Mouse (Mus musculus): Measurements from ENCODE around the gene Pecam1. TPM values are rescaled to one million over a fixed set of nuclear protein-coding genes. Genes with fewer than 3 reads are reported as not detected.

The Pecam1 gene
- polyA plus RNA-seq, 1 experiment from 2014 or later, result 25.5 TPM

DNA sequence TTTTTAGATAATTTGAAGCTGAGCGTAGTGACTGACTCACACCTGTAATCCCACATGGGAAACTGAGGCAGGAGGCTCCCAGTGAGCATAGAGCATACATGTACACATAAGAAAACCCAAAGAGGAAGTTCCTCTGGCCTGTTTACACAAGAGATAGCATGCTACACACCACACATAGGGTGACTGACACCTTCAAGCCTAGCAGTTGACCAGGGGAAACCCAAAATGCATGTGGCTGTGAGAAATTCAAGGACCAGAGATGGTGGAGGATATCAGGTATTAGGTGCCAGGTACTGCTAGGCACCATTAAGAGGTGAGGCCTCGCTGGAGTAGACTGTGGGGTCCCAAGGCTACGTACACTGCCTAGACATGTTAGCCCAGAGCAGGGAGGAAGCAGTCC is 47.8 kb downstream of the Pecam1 start:
- Histone ChIP-seq H3K27ac (no peak overlapping the region), H3K9ac (no peak overlapping the region), H3K4me1 (no peaks in the 10 kb centered on the region), H3K9me3 (no peaks in the 10 kb centered on the region), H3K4me2 (replicated peaks) (no peak overlapping the region), H3K36me3 (no peaks in the 10 kb centered on the region), H3K27me3 (replicated peaks) (no peaks in the 10 kb centered on the region), H3K4me3 (no peak overlapping the region)
- ATAC-seq (ENCODE audit: low FRiP score, low read depth), result no peak
- WGBS, result 90% methylated on average over 3 of the region's 3 CpGs

DNA sequence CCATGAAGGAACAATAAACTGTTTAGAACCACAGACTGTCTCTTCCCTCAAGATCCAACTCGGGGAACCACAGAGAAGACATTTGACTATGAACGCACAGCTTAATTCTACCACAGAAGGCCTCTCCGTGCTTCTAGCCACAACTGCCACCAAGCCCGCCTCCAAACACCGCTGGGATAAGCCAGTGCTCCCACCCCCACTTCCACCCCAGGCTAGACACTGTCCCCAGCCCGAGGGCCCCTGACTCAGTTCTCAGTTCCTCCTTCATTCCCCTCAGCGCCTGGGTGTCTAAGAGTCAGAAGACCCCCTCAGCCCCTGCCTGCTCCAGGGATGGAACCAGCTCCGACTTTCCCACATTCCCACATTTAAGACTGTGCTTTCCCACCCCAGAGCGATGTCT is 48.8 kb downstream of the Pecam1 start:
- H3K9me3 ChIP-seq, result no peaks in the 10 kb centered on the region
- no peak overlapping the region for H3K4me3 ChIP-seq
- H3K9ac ChIP-seq, result no peak overlapping the region
- no peak overlapping the region for H3K4me2 ChIP-seq (replicated peaks)
- WGBS, result 72% methylated on average over 9 of the region's 9 CpGs
- H3K4me1 ChIP-seq, result no peaks in the 10 kb centered on the region
- no peak for ATAC-seq (ENCODE audit: low FRiP score, low read depth)
- no peak overlapping the region for H3K27ac ChIP-seq
- no peaks in the 10 kb centered on the region for H3K36me3 ChIP-seq
- H3K27me3 ChIP-seq (replicated peaks), result no peaks in the 10 kb centered on the region

DNA sequence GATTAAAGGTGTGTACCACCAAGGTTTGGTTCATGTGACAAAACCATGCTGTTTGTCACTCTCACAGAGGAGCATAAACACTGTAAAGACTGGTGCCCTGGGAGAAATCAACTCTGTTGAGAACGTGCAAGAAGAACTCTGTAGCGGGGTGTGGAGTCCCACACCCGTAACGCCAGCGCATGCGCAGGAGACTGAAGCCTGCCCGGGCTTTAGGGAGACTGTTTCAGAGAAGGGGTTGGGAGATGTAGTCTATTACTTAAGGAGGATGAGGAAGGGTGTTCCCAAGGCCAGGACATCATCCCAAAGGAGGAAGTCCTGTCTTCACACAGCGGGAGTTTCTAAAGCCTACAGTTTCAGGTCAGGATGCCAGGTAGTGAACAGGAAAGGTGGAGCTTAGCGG is 51.3 kb downstream of the Pecam1 start:
- H3K36me3 ChIP-seq, result no peaks in the 10 kb centered on the region
- no peak for ATAC-seq (ENCODE audit: low FRiP score, low read depth)
- 93% methylated on average over 9 of the region's 9 CpGs for WGBS
- H3K4me1 ChIP-seq, result no peaks in the 10 kb centered on the region
- H3K9me3 ChIP-seq, result no peaks in the 10 kb centered on the region
- no peak overlapping the region for H3K4me3 ChIP-seq
- H3K4me2 ChIP-seq (replicated peaks), result no peak overlapping the region
- H3K9ac ChIP-seq, result no peak overlapping the region
- H3K27me3 ChIP-seq (replicated peaks), result no peaks in the 10 kb centered on the region
- no peak overlapping the region for H3K27ac ChIP-seq

DNA sequence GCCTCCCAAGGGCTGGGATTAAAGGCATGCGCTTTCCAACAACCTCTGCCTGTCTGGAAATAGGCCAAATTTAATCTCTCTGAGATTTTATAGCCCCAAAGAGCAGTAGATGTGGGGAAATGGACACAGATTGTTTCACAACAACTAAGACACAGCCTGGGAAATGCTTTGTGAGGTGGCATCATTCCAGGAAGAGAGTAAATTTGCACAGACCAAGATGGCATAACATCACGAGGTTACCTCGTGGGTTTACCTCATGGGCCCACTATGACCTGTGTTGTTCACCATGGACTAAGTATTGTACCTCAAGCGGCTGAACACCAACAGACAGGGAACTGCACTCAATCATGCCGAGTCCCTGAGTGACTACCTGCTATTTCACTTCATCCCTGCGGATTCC is 52.1 kb downstream of the Pecam1 start:
- ATAC-seq (ENCODE audit: low FRiP score, low read depth), result no peak
- WGBS, result 89% methylated on average over 6 of the region's 6 CpGs
- H3K27ac ChIP-seq, result no peak overlapping the region
- H3K27me3 ChIP-seq (replicated peaks), result no peaks in the 10 kb centered on the region
- no peak overlapping the region for H3K9ac ChIP-seq
- H3K9me3 ChIP-seq, result no peaks in the 10 kb centered on the region
- no peak overlapping the region for H3K4me3 ChIP-seq
- no peak overlapping the region for H3K4me2 ChIP-seq (replicated peaks)
- no peaks in the 10 kb centered on the region for H3K36me3 ChIP-seq
- no peaks in the 10 kb centered on the region for H3K4me1 ChIP-seq

DNA sequence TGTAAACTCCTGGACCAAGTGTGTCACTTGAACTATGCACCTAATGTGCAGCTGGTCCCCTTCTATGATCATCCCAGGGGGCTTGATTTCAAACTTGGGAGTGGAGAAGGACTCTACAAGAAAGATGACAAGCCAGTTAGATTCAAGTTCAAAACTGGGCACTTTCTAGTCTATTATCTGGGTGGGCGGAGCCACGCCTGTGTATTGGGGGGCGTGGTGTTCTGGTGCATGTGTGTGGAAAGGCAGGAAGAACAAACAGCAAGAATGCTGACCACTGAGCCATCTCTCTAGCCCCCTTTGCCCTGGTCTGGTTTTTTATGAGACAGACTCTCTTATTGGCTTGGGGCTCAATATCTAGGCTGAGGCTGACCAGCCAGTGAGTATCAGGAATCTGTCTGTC is 54.5 kb downstream of the Pecam1 start:
- H3K4me3 ChIP-seq, result no peak overlapping the region
- H3K36me3 ChIP-seq, result no peaks in the 10 kb centered on the region
- H3K4me1 ChIP-seq, result no peaks in the 10 kb centered on the region
- H3K27me3 ChIP-seq (replicated peaks), result no peaks in the 10 kb centered on the region
- no peak overlapping the region for H3K9ac ChIP-seq
- ATAC-seq (ENCODE audit: low FRiP score, low read depth), result no peak
- no peak overlapping the region for H3K4me2 ChIP-seq (replicated peaks)
- no peaks in the 10 kb centered on the region for H3K9me3 ChIP-seq
- WGBS, result 99% methylated on average over 3 of the region's 3 CpGs
- H3K27ac ChIP-seq, result no peak overlapping the region

GRCm38 (mm10) chr11:106692890-106693289 is 57.5 kb downstream of the Pecam1 start:
- no peak for ATAC-seq (ENCODE audit: low FRiP score, low read depth)
- WGBS, result 86% methylated on average over 4 of the region's 4 CpGs
- no peak overlapping the region for H3K4me2 ChIP-seq (replicated peaks)

DNA sequence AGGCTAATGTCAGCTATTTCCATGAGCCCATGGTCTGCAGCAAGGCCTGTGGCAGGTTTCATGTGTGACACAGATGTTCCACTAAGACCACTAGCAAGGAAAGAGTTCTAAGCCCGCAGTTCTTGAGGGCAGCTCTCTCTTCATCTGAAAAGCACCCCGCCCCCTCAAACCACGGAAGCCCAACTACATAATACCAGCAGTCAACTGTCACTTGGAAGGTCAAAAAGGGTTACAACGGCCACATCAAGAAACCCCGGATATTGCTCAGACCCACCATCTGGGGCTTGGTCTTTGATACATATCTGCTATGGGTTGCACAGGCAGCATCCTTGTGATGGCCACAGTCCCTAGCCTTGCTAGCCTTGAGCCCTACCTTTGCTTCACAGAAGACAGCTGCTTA is 62.1 kb downstream of the Pecam1 start:
- Histone ChIP-seq H3K9me3 (no peaks in the 10 kb centered on the region), H3K27me3 (replicated peaks) (no peaks in the 10 kb centered on the region), H3K4me2 (replicated peaks) (no peak overlapping the region), H3K36me3 (no peaks in the 10 kb centered on the region), H3K27ac (no peak overlapping the region), H3K9ac (no peak overlapping the region), H3K4me3 (no peak overlapping the region), H3K4me1 (no peaks in the 10 kb centered on the region)
- WGBS, result 84% methylated on average over 5 of the region's 5 CpGs
- ATAC-seq (ENCODE audit: low FRiP score, low read depth), result no peak

More at GRCm38 (mm10) chr11:106692890-106693289, 57.5 kb downstream of the Pecam1 start:
- Histone ChIP-seq H3K27ac (no peak overlapping the region), H3K4me3 (no peak overlapping the region), H3K9me3 (no peaks in the 10 kb centered on the region), H3K9ac (no peak overlapping the region), H3K27me3 (replicated peaks) (no peaks in the 10 kb centered on the region), H3K36me3 (no peaks in the 10 kb centered on the region), H3K4me1 (no peaks in the 10 kb centered on the region)

DNA sequence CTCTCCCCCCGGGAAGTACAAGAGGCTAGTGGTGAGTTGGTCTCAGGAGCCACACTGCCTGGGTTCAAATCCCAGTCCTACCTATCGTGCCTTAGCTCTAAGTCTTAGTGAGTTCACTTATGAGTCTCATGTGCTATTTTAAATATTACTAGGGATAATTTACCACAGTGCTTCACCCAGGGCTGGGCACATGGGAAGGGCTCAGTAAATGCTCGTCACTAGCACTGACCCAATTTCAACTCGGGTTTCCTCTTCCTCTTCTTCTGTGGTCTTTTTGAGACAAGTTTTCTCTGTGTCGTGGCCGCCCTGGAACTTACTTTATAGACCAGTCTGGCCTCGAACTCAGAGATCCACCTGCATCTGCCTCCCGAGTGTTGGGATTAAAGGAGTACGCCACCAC is 63.1 kb downstream of the Pecam1 start:
- 89% methylated on average over 9 of the region's 9 CpGs for WGBS
- no peaks in the 10 kb centered on the region for H3K9me3 ChIP-seq
- H3K36me3 ChIP-seq, result no peaks in the 10 kb centered on the region
- no peak for ATAC-seq (ENCODE audit: low FRiP score, low read depth)
- no peaks in the 10 kb centered on the region for H3K4me1 ChIP-seq
- H3K4me3 ChIP-seq, result no peak overlapping the region
- H3K27ac ChIP-seq, result no peak overlapping the region
- no peak overlapping the region for H3K4me2 ChIP-seq (replicated peaks)
- no peaks in the 10 kb centered on the region for H3K27me3 ChIP-seq (replicated peaks)
- no peak overlapping the region for H3K9ac ChIP-seq

DNA sequence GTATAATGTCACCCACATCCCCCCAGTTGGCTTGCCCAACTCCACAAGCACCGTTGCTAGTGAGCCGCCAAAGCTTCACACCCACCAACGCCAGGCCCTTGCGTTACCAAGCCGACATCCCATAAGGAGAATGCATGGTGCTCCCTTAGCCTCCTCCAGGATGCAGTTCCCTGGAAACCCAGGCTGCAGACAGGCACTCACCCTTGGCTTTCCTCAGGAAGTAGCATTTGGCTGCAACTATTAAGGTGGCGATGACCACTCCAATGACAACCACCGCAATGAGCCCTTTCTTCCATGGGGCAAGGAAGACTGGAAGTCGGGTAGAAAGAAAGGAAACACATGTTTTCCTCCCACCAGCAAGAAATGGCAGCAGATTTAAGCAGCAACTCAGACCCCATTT is 66.4 kb downstream of the Pecam1 start:
- ATAC-seq (ENCODE audit: low FRiP score, low read depth), result no peak
- H3K27ac ChIP-seq, result no peak overlapping the region
- no peak overlapping the region for H3K9ac ChIP-seq
- no peaks in the 10 kb centered on the region for H3K27me3 ChIP-seq (replicated peaks)
- no peak overlapping the region for H3K4me2 ChIP-seq (replicated peaks)
- H3K36me3 ChIP-seq, result no peaks in the 10 kb centered on the region
- H3K4me1 ChIP-seq, result no peaks in the 10 kb centered on the region
- no peak overlapping the region for H3K4me3 ChIP-seq
- 91% methylated on average over 8 of the region's 8 CpGs for WGBS
- H3K9me3 ChIP-seq, result no peaks in the 10 kb centered on the region

DNA sequence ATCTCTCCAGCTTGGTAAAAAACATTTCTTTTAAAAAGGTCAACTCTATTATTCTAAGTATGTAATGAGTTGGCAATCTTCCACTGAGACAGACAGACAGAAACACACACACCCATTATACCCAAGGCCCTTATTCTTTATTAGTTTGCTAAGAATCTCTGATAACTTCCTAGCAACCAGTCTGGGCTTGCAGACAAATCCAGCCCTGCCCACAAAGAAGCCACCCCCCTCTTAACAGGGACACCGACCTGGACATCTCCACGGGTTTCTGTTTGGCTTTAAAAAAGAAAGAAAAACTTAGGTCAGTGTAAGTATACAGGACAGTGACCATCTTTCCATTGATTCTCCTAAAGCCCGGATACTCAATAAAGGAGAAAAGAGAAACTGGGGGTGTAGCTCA is 67.1 kb downstream of the Pecam1 start:
- Histone ChIP-seq H3K9me3 (no peaks in the 10 kb centered on the region), H3K4me2 (replicated peaks) (no peak overlapping the region), H3K27me3 (replicated peaks) (no peaks in the 10 kb centered on the region), H3K36me3 (no peaks in the 10 kb centered on the region), H3K4me3 (no peak overlapping the region), H3K4me1 (no peaks in the 10 kb centered on the region), H3K27ac (no peak overlapping the region), H3K9ac (no peak overlapping the region)
- ATAC-seq (ENCODE audit: low FRiP score, low read depth), result no peak
- WGBS, result 92% methylated on average over 3 of the region's 3 CpGs

GRCm38 (mm10) chr11:106681138-106681537 is 69.3 kb downstream of the Pecam1 start:
- Histone ChIP-seq H3K9me3 (no peaks in the 10 kb centered on the region), H3K4me3 (no peak overlapping the region), H3K27ac (no peak overlapping the region), H3K9ac (no peak overlapping the region), H3K36me3 (no peaks in the 10 kb centered on the region), H3K4me1 (no peaks in the 10 kb centered on the region), H3K4me2 (replicated peaks) (no peak overlapping the region), H3K27me3 (replicated peaks) (no peaks in the 10 kb centered on the region)
- no peak for ATAC-seq (ENCODE audit: low FRiP score, low read depth)
- 92% methylated on average over 6 of the region's 6 CpGs for WGBS

- H3K4me1 ChIP-seq, result peaks cover 4% of the 10 kb centered on the region
- H3K9ac ChIP-seq, result no peak overlapping the region
- no peaks in the 10 kb centered on the region for H3K36me3 ChIP-seq
- no peak overlapping the region for H3K4me2 ChIP-seq (replicated peaks)
- H3K4me3 ChIP-seq, result no peak overlapping the region
- no peak overlapping the region for H3K27ac ChIP-seq
- H3K9me3 ChIP-seq, result no peaks in the 10 kb centered on the region
- H3K27me3 ChIP-seq (replicated peaks), result no peaks in the 10 kb centered on the region
- 59% methylated on average over 6 of the region's 6 CpGs for WGBS
- no peak for ATAC-seq (ENCODE audit: low FRiP score, low read depth)
These were observed 70.6 kb downstream of the Pecam1 start for GRCm38 (mm10) chr11:106679874-106680273.

DNA sequence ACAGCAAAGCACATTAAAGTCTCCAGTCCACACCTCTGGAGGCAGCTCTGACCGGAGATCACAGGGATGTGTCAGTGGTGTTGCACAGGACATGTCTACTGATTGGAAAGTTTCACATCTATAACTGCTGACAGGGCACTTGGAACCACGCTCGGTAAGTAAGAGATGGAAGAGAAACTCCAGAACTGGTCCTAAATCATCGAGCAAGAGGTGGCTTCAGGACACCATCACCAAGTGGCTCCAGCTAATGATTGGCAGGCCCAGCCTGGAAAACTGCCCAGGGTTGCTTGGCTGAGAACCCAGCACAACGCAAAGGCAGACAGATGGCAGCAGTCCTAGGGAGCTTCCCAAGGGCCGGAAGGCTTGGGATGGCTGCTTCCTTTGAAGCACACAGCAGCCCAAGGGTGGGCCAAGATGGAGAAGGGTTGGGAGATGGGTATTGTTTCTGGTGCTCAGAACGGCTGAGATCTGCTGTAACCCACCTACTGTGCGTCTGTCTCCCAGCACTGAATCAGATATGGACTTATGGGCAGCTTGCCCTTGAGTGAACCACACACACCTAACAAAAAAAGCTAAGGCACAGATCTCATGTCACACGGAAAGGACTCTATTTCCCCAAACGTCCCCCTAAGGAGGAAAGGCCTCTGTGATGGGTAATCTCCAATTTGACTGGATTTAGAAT is 72.4 kb downstream of the Pecam1 start:
- no peak for ATAC-seq (ENCODE audit: low FRiP score, low read depth)
- Histone ChIP-seq H3K36me3 (no peaks in the 10 kb centered on the region), H3K4me3 (no peak overlapping the region), H3K9ac (no peak overlapping the region), H3K4me1 (peaks cover 17% of the 10 kb centered on the region), H3K27me3 (replicated peaks) (no peaks in the 10 kb centered on the region), H3K9me3 (no peaks in the 10 kb centered on the region), H3K4me2 (replicated peaks) (no peak overlapping the region), H3K27ac (no peak overlapping the region)
- WGBS, result 90% methylated on average over 10 of the region's 10 CpGs

Data from neural tube, embryonic 12.5 days (tissue).